Mouse (Mus musculus): Measurements from ENCODE around the gene Wnt4.

DNA sequence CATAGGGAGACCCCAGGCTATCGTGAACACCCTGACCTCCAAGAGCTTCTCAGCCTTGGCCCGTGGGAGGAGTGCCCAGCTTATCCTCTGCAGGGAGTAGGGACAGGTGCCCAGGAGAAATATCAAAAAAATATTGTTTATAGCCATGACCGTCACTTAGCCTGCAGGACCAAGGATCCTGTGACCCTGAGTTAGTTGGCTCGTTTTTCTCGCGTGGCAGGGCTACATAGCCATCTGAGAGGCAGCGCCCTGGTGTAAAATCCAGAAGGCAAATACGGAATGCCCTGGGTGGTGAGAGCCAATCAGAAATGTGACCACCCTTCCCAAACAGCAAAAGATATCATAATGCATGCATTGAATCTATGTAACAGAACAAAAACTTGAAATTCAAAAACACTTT, 8.7 kb upstream of the Wnt4 start:
- TF ChIP-seq POLR2A (IDR thresholded peaks at IDR 0.05; ENCODE audit: borderline replicate concordance, extremely low read depth, low read depth, low read length) (no peak), CTCF (IDR thresholded peaks at IDR 0.05; ENCODE audit: insufficient read depth, low read length) (no peak)
